Mouse (Mus musculus): ENCODE results near the gene Prr7. TPM values are rescaled to one million over a fixed set of nuclear protein-coding genes. Genes with fewer than 3 reads are reported as not detected.

The Prr7 gene
- polyA plus RNA-seq, 1 experiment from 2014 or later: not detected

GRCm38 (mm10) chr13:55471156-55471818 lies 7.2 kb downstream of the Prr7 start:
- H3K27ac ChIP-seq (replicated peaks): peak overlapping the region; percentile 39
- WGBS: 1% methylated on average over 52 of the region's 54 CpGs
- H3K4me2 ChIP-seq: peak overlapping the region; percentile 88
- no peaks in the 10 kb centered on the region for H3K9me3 ChIP-seq
- H3K4me1 ChIP-seq: peaks cover 32% of the 10 kb centered on the region
- H3K9ac ChIP-seq: peak overlapping the region; percentile 79
- peaks cover 96% of the 10 kb centered on the region for H3K27me3 ChIP-seq (replicated peaks)
- peaks cover 28% of the 10 kb centered on the region for H3K36me3 ChIP-seq
- peak overlapping the region; percentile 60 for H3K4me3 ChIP-seq
- ATAC-seq (ENCODE audit: extremely low read depth, insufficient number of reproducible peaks, low FRiP score, low TSS enrichment): peak; percentile 55

- ATAC-seq (ENCODE audit: extremely low read depth, insufficient number of reproducible peaks, low FRiP score, low TSS enrichment): peak; percentile 3; the same call in 1 of the 2 replicates
- under 1% methylated on average over 31 of the region's 31 CpGs for WGBS
These were observed 7.7 kb downstream of the Prr7 start for GRCm38 (mm10) chr13:55471819-55472131.

GRCm38 (mm10) chr13:55472132-55473022 lies 8.3 kb downstream of the Prr7 start:
- Histone ChIP-seq H3K4me2 (peak overlapping the region; percentile 88), H3K9me3 (no peaks in the 10 kb centered on the region), H3K9ac (peak overlapping the region; percentile 79), H3K27me3 (replicated peaks) (peaks cover 96% of the 10 kb centered on the region), H3K36me3 (peaks cover 39% of the 10 kb centered on the region), H3K4me3 (peak overlapping the region; percentile 60), H3K4me1 (peaks cover 32% of the 10 kb centered on the region), H3K27ac (replicated peaks) (peak overlapping the region; percentile 39)
- peak; percentile 28 for ATAC-seq (ENCODE audit: extremely low read depth, insufficient number of reproducible peaks, low FRiP score, low TSS enrichment)
- under 1% methylated on average over 103 of the region's 103 CpGs for WGBS

More at GRCm38 (mm10) chr13:55471819-55472131, 7.7 kb downstream of the Prr7 start:
- H3K4me3 ChIP-seq: peak overlapping the region; percentile 60
- peak overlapping the region; percentile 88 for H3K4me2 ChIP-seq
- H3K9me3 ChIP-seq: no peaks in the 10 kb centered on the region
- H3K36me3 ChIP-seq: peaks cover 33% of the 10 kb centered on the region
- H3K27ac ChIP-seq (replicated peaks): peak overlapping the region; percentile 39
- H3K27me3 ChIP-seq (replicated peaks): peaks cover 96% of the 10 kb centered on the region
- peaks cover 32% of the 10 kb centered on the region for H3K4me1 ChIP-seq
- peak overlapping the region; percentile 79 for H3K9ac ChIP-seq

- H3K27ac ChIP-seq (replicated peaks): peak overlapping the region; percentile 33
- peaks cover 44% of the 10 kb centered on the region for H3K36me3 ChIP-seq
- no peak for ATAC-seq (ENCODE audit: extremely low read depth, insufficient number of reproducible peaks, low FRiP score, low TSS enrichment)
- whole genome bisulfite sequencing: 23% methylated on average over 18 of the region's 18 CpGs
- no peaks in the 10 kb centered on the region for H3K9me3 ChIP-seq
- H3K27me3 ChIP-seq (replicated peaks): peaks cover 89% of the 10 kb centered on the region
- peak overlapping the region; percentile 79 for H3K9ac ChIP-seq
- peak overlapping the region; percentile 88 for H3K4me2 ChIP-seq
- H3K4me1 ChIP-seq: peaks cover 32% of the 10 kb centered on the region
- H3K4me3 ChIP-seq: peak overlapping the region; percentile 60
These were observed 9.2 kb downstream of the Prr7 start for GRCm38 (mm10) chr13:55473076-55473831.

GRCm38 (mm10) chr13:55473961-55474360 lies 9.9 kb downstream of the Prr7 start:
- Histone ChIP-seq H3K4me2 (no peak overlapping the region), H3K27me3 (replicated peaks) (peaks cover 86% of the 10 kb centered on the region), H3K4me1 (peaks cover 35% of the 10 kb centered on the region), H3K9ac (no peak overlapping the region), H3K4me3 (no peak overlapping the region), H3K36me3 (peaks cover 44% of the 10 kb centered on the region), H3K27ac (replicated peaks) (no peak overlapping the region), H3K9me3 (no peaks in the 10 kb centered on the region)
- 74% methylated on average over 11 of the region's 11 CpGs for WGBS
- ATAC-seq (ENCODE audit: extremely low read depth, insufficient number of reproducible peaks, low FRiP score, low TSS enrichment): no peak

GRCm38 (mm10) chr13:55474621-55475069 lies 10.6 kb downstream of the Prr7 start:
- H3K36me3 ChIP-seq: peaks cover 51% of the 10 kb centered on the region
- peaks cover 36% of the 10 kb centered on the region for H3K4me1 ChIP-seq
- H3K4me2 ChIP-seq: no peak overlapping the region
- peaks cover 87% of the 10 kb centered on the region for H3K27me3 ChIP-seq (replicated peaks)
- no peak overlapping the region for H3K4me3 ChIP-seq
- H3K27ac ChIP-seq (replicated peaks): no peak overlapping the region
- ATAC-seq (ENCODE audit: extremely low read depth, insufficient number of reproducible peaks, low FRiP score, low TSS enrichment): no peak
- H3K9ac ChIP-seq: no peak overlapping the region
- 50% methylated on average over 5 of the region's 5 CpGs for WGBS
- H3K9me3 ChIP-seq: no peaks in the 10 kb centered on the region

GRCm38 (mm10) chr13:55475750-55476149 lies 11.7 kb downstream of the Prr7 start:
- H3K4me1 ChIP-seq: peaks cover 35% of the 10 kb centered on the region
- peaks cover 62% of the 10 kb centered on the region for H3K36me3 ChIP-seq

GRCm38 (mm10) chr13:55476256-55476655 lies 12.2 kb downstream of the Prr7 start:
- Histone ChIP-seq H3K9me3 (no peaks in the 10 kb centered on the region), H3K4me1 (peaks cover 30% of the 10 kb centered on the region), H3K4me2 (no peak overlapping the region), H3K36me3 (peaks cover 67% of the 10 kb centered on the region), H3K9ac (no peak overlapping the region), H3K27me3 (replicated peaks) (peaks cover 85% of the 10 kb centered on the region), H3K4me3 (no peak overlapping the region), H3K27ac (replicated peaks) (no peak overlapping the region)
- 90% methylated on average over 8 of the region's 8 CpGs for WGBS
- no peak for ATAC-seq (ENCODE audit: extremely low read depth, insufficient number of reproducible peaks, low FRiP score, low TSS enrichment)

More at GRCm38 (mm10) chr13:55475750-55476149, 11.7 kb downstream of the Prr7 start:
- Histone ChIP-seq H3K27me3 (replicated peaks) (peaks cover 86% of the 10 kb centered on the region), H3K9me3 (no peaks in the 10 kb centered on the region), H3K9ac (no peak overlapping the region), H3K4me2 (no peak overlapping the region), H3K4me3 (no peak overlapping the region), H3K27ac (replicated peaks) (no peak overlapping the region)
- 84% methylated on average over 5 of the region's 5 CpGs for WGBS
- ATAC-seq (ENCODE audit: extremely low read depth, insufficient number of reproducible peaks, low FRiP score, low TSS enrichment): no peak

GRCm38 (mm10) chr13:55477492-55477891 lies 13.4 kb downstream of the Prr7 start:
- 59% methylated on average over 16 of the region's 16 CpGs for WGBS
- no peak overlapping the region for H3K27ac ChIP-seq (replicated peaks)
- H3K4me2 ChIP-seq: no peak overlapping the region
- H3K4me3 ChIP-seq: no peak overlapping the region
- ATAC-seq (ENCODE audit: extremely low read depth, insufficient number of reproducible peaks, low FRiP score, low TSS enrichment): no peak
- H3K4me1 ChIP-seq: peaks cover 28% of the 10 kb centered on the region
- no peak overlapping the region for H3K9ac ChIP-seq
- H3K27me3 ChIP-seq (replicated peaks): peaks cover 87% of the 10 kb centered on the region
- H3K9me3 ChIP-seq: no peaks in the 10 kb centered on the region
- H3K36me3 ChIP-seq: peaks cover 80% of the 10 kb centered on the region

GRCm38 (mm10) chr13:55478036-55478435 lies 14.0 kb downstream of the Prr7 start:
- 47% methylated on average over 5 of the region's 5 CpGs for WGBS
- Histone ChIP-seq H3K9ac (no peak overlapping the region), H3K27ac (replicated peaks) (no peak overlapping the region), H3K4me3 (no peak overlapping the region), H3K9me3 (no peaks in the 10 kb centered on the region), H3K4me2 (no peak overlapping the region), H3K4me1 (peaks cover 30% of the 10 kb centered on the region), H3K27me3 (replicated peaks) (peaks cover 88% of the 10 kb centered on the region), H3K36me3 (peaks cover 80% of the 10 kb centered on the region)
- no peak for ATAC-seq (ENCODE audit: extremely low read depth, insufficient number of reproducible peaks, low FRiP score, low TSS enrichment)

- no peaks in the 10 kb centered on the region for H3K9me3 ChIP-seq
- peaks cover 74% of the 10 kb centered on the region for H3K36me3 ChIP-seq
- peaks cover 88% of the 10 kb centered on the region for H3K27me3 ChIP-seq (replicated peaks)
- peak overlapping the region; percentile 52; the same call in 1 of the 2 replicates for H3K27ac ChIP-seq (replicated peaks)
- H3K4me2 ChIP-seq: no peak overlapping the region
- peaks cover 30% of the 10 kb centered on the region for H3K4me1 ChIP-seq
- H3K9ac ChIP-seq: no peak overlapping the region
- no peak overlapping the region for H3K4me3 ChIP-seq
- no peak for ATAC-seq (ENCODE audit: extremely low read depth, insufficient number of reproducible peaks, low FRiP score, low TSS enrichment)
- 62% methylated on average over 7 of the region's 7 CpGs for WGBS
These were observed 14.9 kb downstream of the Prr7 start for GRCm38 (mm10) chr13:55479008-55479407.

Data from heart, embryonic 13.5 days (tissue).